Mouse (Mus musculus) layer of hippocampus, adult 18-20 months (tissue): ENCODE results near the gene Zfp677. TPM values are rescaled to one million over a fixed set of nuclear protein-coding genes. Genes with fewer than 3 reads are reported as not detected.
"Not testable (repeated sequence)": the region's sequence is repeated elsewhere in the genome, so short reads cannot be mapped to it uniquely, and the experiment has no call there.

Experiments used
- DNase-seq, 2 experiments: peaks; one replicate each; pipeline ENCODE4 v3.0.0; 2022; ENCODE audit warnings: low spot score in 2 of 2
- long read RNA-seq: library from polyadenylated mRNA; stranded (forward); transcript quantifications from one replicate; pipeline ENCODE4 v2.0.0, GENCODE M21; 2021
- total RNA-seq, 2 experiments: library from RNA; stranded (reverse); gene quantifications; 2 replicates each; pipeline ENCODE4 v1.2.3; 2021

The Zfp677 gene
- 1 to 10 TPM; 1.5 TPM for total RNA-seq
- long read RNA-seq, partial matches to known transcripts = 0 of 2 reads
- long read RNA-seq, other reads (novel, unspliced or antisense) = 0 of 2 reads

- peak; percentile 22 to 52 for DNase-seq
Observed at GRCm38 (mm10) chr17:21383391-21384056, at the start of gene Zfp677. Zfp677 (plus strand) TSS chr17:21383748.

DNA sequence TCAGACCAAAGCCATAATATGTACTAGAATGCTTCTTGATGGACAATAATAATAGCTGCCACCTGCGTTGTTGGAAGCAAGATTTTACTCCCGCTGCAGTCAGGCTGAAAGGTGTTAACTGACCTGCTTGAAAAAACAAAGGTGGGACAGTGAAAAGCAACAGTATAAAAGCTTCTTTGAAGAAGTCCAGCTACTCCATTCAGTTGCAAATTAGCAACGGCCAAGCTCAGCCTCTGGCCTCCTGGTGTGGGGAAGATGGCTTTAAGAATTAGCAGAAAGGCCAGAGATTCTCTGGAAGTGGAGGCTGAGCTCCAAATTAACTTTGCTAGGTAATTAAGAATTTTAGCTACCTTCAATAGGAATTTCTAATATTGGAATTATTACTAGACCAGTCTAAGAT is 15.5 kb upstream of the Zfp677 start:
- DNase-seq = not testable (repeated sequence)

DNA sequence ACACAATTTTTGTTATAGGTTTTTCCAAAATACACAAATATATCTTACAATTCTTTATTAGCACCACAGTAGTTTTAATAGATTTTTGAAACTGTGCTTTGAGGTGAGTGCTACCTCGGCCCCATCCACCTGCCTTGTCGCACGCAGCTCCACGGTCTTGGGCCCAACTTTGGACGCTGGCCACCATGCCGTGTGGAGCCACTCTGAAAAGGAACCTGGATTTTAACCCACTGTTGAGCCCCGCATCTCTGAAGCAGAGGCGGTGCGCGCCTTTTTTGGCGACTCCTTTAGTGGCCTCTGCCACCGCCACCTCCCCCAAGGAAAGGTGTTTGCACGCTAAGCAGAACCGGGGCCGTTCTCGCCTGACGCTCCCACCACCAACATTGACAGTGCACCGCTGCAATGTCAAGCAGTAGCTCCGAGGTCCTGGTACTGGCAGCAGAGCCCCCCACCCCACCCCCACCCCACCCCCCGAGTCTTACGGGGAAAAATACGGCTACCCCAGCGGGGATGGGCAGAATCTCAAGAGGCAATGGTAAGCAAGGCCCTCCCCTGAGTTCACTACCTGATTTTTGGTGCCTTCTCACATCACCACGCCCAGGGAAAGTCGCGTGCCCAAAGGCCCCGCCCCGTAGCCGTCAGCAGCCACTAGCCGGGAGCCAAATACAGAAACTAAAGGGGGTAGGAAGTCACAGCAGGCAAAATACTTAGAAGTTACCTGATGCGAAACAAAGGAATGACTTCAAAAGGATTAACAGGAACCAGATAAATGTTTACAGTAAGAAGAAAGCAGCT is 13.4 kb upstream of the Zfp677 start:
- no peak for DNase-seq

- DNase-seq = no peak
Observed at GRCm38 (mm10) chr17:21375311-21375710, 8.2 kb upstream of the Zfp677 start.

GRCm38 (mm10) chr17:21384057-21384411 is 486 bp downstream of the Zfp677 start:
- DNase-seq = no peak

GRCm38 (mm10) chr17:21422664-21423599 is 39.4 kb downstream of the Zfp677 start, which contains the start of gene Zfp54:
Zfp54 (plus strand) TSS chr17:21423227.
- DNase-seq = peak; percentile 4 to 64

DNA sequence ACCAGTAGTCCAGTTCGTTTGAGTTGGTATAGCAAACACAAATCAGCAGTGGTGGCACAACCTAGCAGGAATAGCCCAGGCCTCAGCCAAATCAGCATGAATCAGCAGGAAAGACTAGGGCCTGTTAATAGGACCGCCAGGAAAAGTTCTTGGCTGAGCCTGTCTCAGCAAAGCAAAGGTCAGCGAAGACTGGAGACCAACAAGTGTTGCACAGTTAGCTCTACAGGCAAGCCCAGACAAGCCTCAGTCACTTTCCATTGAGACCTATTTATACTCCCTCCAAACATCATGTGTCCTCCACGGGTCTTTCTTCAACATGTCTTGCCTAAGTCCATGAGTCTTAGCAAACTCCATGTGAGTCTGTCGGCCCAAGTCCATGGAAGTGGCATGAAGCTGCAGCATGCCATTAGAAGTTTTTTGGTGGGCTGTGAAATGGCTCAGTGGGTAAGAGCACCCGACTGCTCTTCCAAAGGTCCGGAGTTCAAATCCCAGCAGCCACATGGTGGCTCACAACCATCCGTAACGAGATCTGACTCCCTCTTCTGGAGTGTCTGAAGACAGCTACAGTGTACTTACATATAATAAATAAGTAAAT is 55.4 kb downstream of the Zfp677 start:
- not testable (repeated sequence) for DNase-seq

Other genes with a start within 250 kb of the Zfp677 start
- gene Vmn1r234, start 157.7 kb upstream of the Zfp677 start, total RNA-seq = not detected
- gene Vmn1r235, start 127.3 kb upstream of the Zfp677 start, total RNA-seq = not detected
- gene Vmn1r236, start 100.8 kb upstream of the Zfp677 start, total RNA-seq = not detected
- gene Vmn1r237, start 71.9 kb upstream of the Zfp677 start, total RNA-seq = not detected
- gene Zfp54, start 39.5 kb downstream of the Zfp677 start, total RNA-seq = 1 to 10 TPM in 1 of 2 experiments, under 1 TPM in 1; 0.84 to 1.5 TPM
- gene Zfp51, start 66.6 kb downstream of the Zfp677 start, total RNA-seq = 1 to 10 TPM; 3.6 to 3.8 TPM
- gene Zfp53, start 105.2 kb downstream of the Zfp677 start, total RNA-seq = 1 to 10 TPM; 4.6 to 4.8 TPM
- 1 to 10 TPM; 8.0 TPM for gene Zfp52, start 151.8 kb downstream of the Zfp677 start, total RNA-seq
- gene Zfp948, start 183.3 kb downstream of the Zfp677 start, total RNA-seq = 10 to 100 TPM; 11.4 to 13.1 TPM